Mouse (Mus musculus) B cell, adult 2 months (primary cell): ENCODE data around the gene Pramel1.
"Not testable (repeated sequence)": the region's sequence is repeated elsewhere in the genome, so short reads cannot be mapped to it uniquely, and the experiment has no call there.

ENCODE experiments used
- DNase-seq, 2 experiments: peaks; one replicate each; pipeline ENCODE4 v3.0.0; 2022

Pramel1 gene

DNA sequence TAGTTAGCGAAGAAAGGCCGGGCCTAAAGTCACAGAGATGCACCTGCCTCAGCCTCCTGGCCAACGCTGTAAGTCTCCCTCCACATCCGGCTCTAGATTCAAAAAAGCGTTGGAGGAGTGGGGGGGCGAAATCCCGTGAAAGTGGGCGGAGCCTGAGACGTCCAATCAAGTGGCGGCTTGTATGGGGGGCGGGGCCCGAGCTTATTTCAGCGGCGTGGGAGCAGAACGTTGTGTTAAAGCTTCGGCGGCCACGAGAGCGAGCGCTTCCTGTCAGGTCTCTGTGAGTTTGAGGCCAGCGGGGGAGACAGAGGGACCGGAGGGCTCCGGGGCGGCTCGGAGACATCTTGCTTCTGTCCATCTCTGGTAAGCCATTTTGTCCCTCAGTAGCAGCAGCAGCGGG lies at the start of gene Pramel1:
Pramel1 (plus strand) TSS at position 248 of the 400 bp plus-strand sequence.
- DNase-seq = no peak

DNA sequence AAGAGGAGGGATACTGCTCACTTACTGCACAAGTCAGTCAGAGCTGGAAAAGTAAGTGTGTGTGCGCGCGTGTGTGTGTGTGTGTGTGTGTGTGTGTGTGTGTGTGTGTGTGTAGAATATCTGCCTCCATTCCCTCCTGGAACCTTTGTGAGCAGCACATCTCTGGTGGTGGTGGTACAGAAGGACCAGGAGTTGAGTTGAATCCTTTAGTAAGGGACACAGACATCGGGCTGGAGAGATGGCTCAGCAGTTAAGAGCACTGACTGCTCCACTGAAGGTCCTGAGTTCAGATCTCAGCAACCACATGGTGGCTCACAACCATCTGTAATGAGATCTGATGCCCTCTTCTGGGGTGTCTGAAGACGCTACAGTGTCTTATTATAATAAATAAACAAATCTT lies 48.7 kb upstream of the Pramel1 start:
- DNase-seq = not testable (repeated sequence)

DNA sequence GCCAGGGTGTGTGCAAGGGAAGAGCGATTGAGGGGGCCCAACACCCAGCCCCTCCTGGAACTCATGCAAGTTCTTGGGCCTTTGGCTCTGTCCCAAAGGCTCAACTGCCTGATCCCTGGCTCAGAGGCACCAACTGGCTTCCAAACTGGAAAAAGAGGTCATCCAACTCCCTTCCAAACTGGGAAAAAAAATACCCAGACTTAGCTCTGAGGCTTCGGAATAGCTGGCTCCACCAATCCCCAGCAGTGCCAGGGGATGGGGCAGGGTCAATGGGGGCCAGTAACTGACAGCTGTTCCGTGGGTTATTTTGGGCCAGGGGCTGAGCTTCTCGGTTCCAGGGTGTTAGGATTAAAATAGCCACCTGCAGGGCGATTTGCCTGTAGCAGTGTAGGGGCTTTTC lies 45.5 kb upstream of the Pramel1 start:
- DNase-seq = no peak

DNA sequence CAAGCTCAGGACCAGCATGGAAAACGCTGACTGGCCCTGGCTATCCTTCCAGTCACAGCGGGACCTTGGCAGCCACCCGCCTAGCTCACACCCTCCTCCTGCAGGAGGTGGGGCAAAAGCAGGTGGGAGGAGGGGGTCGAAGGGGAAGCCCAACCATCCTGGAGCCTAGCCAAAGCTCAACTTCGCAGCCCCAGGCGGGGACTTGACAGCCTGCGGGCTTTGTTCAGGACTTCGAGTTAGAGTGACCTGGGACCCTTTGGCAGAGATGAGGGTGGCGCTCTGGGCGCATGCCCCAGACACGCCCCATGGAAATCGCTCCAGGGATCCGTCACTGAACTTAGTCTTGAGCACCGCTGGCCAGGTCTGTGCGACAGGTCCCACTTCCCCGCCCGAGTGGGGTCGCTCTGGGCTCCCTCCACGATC lies 44.7 kb upstream of the Pramel1 start, which contains the start of gene Lrrc38:
Lrrc38 (plus strand) TSS at position 274 of the 423 bp plus-strand sequence.
- DNase-seq = no peak

DNA sequence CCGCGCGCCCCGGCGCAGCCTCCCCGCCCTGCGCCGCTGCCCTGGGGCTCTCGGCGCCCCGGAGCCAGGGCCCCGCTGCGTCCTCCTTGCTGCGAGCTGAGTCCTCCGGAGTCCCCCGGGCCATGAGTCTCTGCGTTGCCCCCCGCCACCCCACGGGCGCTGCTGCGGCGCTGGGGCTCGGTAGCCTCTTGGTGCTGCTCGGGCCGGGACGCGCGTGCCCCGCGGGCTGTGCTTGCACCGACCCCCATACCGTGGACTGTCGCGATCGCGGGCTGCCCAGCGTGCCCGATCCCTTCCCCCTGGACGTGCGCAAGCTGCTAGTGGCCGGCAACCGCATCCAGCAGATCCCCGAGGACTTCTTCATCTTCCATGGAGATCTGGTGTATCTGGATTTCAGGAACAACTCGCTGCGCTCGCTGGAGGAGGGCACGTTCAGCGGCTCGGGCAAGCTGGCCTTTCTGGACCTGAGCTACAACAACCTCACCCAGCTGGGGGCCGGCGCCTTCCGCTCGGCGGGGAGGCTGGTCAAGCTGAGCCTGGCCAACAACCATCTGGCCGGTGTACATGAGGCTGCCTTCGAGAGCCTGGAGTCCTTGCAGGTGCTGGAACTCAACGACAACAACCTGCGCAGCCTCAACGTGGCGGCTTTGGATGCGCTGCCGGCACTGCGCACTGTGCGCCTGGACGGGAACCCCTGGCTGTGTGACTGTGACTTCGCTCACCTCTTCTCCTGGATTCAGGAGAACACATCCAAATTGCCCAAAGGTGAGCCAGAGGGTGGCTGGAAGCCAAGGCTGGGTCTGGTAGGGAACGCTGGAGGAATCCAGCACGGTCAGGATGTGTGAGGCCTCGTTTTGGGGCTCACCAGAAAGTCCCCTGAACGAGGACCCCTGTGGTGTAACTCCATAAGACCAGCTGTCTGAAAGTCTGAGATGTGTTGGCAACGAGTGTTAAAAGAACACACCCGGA lies 43.9 kb upstream of the Pramel1 start:
- no peak for DNase-seq

DNA sequence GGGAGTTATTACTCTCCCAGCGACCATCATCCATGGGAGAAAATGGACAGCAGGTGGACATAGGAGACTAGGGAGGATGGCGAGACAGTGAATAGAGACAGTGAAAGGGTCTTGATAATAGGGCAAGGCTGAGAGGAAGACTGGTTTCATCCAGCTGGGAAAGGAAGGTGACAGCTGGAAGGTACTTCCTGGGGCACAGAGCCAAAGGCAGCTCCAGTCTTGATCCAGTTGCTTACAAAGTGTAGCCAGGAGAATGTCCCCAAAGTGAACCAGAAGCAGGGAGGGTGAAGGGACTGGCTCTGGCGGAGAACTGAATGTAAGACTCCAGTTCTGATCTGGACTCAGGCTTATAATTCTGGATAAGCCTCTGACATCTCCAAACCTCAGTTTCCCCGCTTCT lies 41.9 kb upstream of the Pramel1 start:
- DNase-seq = no peak

DNA sequence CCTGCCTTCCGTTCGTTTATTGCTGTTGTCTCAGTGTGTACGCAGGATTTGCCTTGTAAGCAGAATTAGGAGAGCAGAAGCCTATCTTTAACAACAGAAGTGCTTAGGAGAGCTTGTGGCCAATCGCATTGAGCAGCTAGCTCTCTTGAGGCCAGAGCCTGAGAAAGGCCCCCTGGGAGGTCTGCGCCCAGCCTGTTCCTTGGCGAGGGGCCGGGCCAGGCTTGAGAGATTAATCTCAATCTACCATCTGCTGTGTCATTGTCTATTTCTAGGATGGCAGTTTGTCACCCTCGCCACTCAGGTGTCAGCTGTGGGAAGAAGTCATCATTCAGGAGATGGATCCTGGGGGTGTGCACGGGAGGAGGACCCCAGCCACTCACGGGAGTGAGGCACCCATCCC lies 32.7 kb upstream of the Pramel1 start:
- DNase-seq = no peak

GRCm38 (mm10) chr4:143366415-143367041 lies 27.7 kb upstream of the Pramel1 start:
- no peak for DNase-seq

DNA sequence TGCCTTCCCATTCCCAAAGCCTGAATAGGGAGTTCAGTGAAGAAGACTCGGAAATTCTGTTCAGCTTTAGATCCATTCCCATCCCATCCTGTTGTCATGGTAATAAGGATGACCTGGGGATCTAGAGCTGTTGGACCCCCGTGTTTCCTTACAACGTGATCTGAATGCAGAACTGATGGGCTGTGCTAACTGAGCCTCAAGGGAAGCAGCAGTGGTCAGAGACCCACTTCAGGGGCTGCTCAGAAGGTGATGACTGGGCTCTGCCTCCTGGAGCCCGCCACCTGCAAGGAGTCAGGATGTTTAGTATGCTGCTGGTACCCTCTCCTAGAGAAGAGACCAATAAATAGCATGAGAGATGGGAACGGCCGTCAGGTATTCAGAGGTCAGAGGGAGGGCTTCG lies 14.7 kb upstream of the Pramel1 start:
- no peak for DNase-seq

DNA sequence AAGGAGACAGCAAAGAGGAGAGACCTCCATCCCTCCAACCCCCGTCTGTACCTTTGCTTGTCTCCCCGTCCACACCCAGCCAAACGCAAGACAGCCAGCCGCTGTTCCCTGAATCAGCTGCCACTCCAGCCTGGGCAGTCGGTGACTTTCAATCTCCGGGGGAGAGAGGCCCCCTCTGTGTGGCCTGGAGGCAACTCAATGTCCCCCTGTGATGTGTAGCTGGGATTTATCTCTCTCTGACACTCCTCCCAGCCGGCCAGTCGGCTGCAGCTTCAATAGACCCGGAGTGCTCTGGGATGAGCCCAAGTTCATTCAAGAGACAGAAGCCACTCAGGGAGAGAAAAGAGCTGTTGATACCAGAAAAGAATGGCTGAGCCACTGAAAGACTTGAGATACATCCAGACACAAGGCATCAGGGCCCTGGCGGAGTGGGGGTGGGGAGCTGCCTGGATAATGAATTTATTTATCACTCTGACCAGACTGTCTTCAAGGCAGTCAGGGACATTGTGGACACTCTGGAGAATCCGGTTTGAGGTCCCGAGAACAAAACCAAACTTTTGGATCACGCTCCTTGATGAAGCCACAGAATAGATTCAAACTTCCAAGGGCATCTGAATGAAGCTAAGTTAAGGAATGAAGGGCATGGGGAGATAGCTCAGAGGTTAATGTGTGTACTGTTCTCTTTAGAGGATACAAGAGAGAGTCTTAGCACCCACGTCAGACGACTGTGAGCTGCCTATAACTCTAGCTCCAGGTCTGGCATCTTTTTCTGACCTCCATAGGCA lies 14.1 kb upstream of the Pramel1 start:
- DNase-seq = no peak

DNA sequence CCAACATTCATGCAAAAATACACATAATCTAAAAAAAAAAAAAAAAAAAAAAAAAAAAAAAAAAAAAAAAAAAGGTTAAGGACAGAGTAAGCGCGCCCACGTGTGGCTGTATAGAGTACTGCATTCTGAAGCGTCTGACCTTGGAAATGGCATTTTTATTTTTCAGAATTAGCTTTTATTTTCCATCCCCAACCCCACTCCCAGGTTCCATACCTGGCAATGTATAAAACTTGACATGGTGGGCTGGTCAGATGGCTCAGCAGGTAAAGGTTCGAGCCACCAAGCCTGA lies 13.6 kb upstream of the Pramel1 start:
- peak; percentile 30 to 32 for DNase-seq

- DNase-seq = no peak
Measured at GRCm38 (mm10) chr4:143382163-143382562, 12.1 kb upstream of the Pramel1 start.

DNA sequence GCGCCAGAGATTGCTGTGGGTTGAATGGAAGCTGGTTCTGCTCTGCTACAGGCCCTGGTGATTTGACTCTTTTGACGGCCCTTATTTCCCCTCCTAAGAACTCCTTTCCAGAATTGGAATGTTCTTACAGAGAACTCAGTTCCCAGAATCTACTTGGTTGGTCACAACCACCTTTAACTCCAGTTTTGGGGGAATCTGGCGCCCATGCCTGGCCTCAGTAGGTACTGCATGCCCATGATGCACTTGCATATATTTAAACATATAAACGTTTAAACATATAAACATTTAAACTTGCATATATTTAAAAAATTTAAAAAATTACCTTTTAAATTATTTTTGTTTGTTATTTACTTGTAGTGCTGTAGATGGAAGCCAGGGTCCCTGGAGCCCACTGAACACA lies 10.6 kb upstream of the Pramel1 start:
- no peak for DNase-seq

GRCm38 (mm10) chr4:143388955-143389702 lies 5.1 kb upstream of the Pramel1 start:
- DNase-seq = peak in 1 of 2 experiments; percentile 12

- peak; percentile 16 to 20 for DNase-seq
Measured at GRCm38 (mm10) chr4:143411566-143412218, 17.5 kb downstream of the Pramel1 start.

DNA sequence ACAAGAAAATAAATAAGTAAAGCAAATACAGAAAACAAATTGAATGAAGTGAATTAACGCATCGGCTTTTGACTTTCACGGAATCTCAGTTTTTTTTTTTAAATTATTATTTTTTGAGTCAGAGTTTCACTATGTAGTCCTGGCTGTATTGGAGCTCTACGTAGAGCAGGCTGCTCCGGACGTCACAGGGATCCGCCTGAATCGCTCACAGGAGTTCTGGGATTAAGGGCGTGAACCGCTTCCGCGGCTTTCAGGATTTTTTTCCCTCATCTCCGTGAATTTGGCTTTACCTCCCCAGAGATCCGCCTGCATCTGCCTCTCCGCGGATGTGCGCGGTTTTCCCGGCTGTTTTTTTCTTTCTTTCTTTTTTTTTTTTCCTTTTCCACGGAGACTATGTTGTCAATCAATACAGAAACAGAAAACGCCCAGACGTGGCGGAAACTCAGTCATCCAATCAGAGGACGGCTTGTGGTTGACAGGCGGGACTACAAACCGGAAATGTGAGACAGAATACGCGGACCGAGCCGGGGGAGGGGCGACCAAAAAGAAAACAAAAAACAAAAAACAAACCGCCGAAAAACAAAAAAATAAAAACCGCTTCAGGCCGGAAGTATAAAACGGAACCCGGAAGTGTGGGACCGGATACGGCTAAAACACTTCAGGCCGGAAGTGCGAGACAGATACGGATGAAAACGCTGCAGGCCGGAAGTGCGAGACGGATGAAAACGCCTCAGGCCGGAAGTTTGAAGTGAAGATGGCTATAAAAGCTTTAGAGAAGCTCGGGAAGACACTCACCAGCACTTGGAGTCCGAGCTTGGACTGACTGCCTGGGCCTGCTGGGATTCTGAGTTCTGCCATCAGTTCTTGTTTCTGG lies 18.2 kb downstream of the Pramel1 start, which contains the start of gene Pramef8:
Pramef8 (plus strand) TSS at position 208 of the 874 bp plus-strand sequence.
- DNase-seq = peak; percentile 91 to 94

DNA sequence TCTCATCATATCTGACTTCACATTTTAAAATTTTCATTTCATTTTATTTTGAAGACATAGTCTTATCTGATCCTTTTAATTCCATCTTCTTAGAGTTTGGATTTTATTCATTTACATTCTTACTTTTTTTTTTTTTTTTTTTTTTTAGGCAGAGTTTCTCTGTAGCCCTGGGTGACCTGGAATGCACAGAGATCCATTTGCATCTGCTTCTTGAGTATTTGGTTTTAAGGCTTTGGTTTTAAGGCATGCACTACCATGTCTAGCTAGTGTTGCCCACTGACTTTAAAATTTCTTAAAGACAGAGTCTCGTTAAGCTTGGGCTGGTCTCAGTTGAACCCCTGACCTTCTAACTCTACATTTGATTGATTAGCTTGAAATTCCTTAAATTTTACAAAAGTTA lies 19.4 kb downstream of the Pramel1 start:
- DNase-seq = no peak

DNA sequence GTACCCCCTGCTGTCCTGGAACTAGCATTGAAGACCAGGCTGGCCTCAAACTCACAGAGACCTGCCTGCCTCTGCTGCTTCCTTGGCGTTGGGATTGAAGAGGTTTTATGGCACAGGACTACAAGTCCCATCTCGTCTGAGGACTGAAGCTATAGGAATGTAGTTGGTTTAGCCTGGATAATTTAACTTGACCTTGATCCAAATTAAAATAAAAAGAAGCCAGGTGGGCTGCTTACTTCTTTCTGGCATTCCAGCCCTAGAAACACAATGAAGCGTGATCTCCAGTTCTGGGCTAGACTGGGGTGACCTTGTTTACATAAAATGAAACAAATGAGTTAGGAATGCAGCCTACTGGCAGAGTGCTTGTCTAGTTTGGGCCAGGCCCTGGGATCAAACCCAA lies 19.9 kb downstream of the Pramel1 start:
- DNase-seq = no peak

GRCm38 (mm10) chr4:143426770-143427169 lies 32.5 kb downstream of the Pramel1 start:
- DNase-seq = not testable (repeated sequence)
